Mouse (Mus musculus) CH12.LX (cell line): ENCODE results near the gene Lsg1. TPM values are rescaled to one million over a fixed set of nuclear protein-coding genes. Genes with fewer than 3 reads are reported as not detected.

ENCODE experiments used
- DNase-seq: peaks from one replicate; pipeline ENCODE4 v3.0.0-alpha.2; 2013; ENCODE audit errors: extremely low read depth
- H3K27ac ChIP-seq: 2 replicates; pipeline ENCODE4 v1.5.1; 2012; ENCODE audit warnings: low read depth, mild to moderate bottlenecking, control low read depth, moderate library complexity; ENCODE audit not compliant: insufficient read depth
- H3K27me3 ChIP-seq: replicated peaks from 2 replicates; pipeline ENCODE3; 2012; ENCODE audit warnings: inconsistent platforms
- H3K36me3 ChIP-seq, 2 experiments: replicated peaks in 1 of 2; 2 replicates each; pipeline versions ENCODE3 to v1.6.1; 2012; ENCODE audit warnings: inconsistent platforms in 1 of 2, low read length in 1 of 2, mild to moderate bottlenecking in 1 of 2, mixed read lengths in 1 of 2, moderate library complexity in 1 of 2; ENCODE audit not compliant: control insufficient read depth in 1 of 2, insufficient read depth in 1 of 2
- H3K4me1 ChIP-seq, 2 experiments: 2 replicates each; pipeline ENCODE4 v1.6.1; 2012; ENCODE audit warnings: inconsistent platforms in 1 of 2, moderate library complexity in 1 of 2; ENCODE audit not compliant: insufficient read depth in 2 of 2, control insufficient read depth in 1 of 2
- H3K4me2 ChIP-seq: 2 replicates; pipeline ENCODE4 v1.6.1; 2012; ENCODE audit warnings: low read depth, mild to moderate bottlenecking, control low read depth; ENCODE audit not compliant: poor library complexity, insufficient read depth, severe bottlenecking
- H3K4me3 ChIP-seq, 3 experiments: fragments of 150-350 bp in 1 of 3; sonication (generic) in 1 of 3; replicated peaks in 1 of 3; 2 replicates each; pipeline versions ENCODE3 to v1.5.1; 2011 to 2012; ENCODE audit warnings: low read depth in 2 of 3, low read length in 2 of 3, mild to moderate bottlenecking in 2 of 3, moderate library complexity in 2 of 3, control low read depth in 1 of 3, improper control_type of control experiment in 1 of 3, inconsistent platforms in 1 of 3, mixed read lengths in 1 of 3; ENCODE audit not compliant: poor library complexity in 1 of 3
- H3K79me2 ChIP-seq: replicated peaks from 2 replicates; pipeline ENCODE4 v1.6.1; 2012; ENCODE audit warnings: mild to moderate bottlenecking, moderate library complexity; ENCODE audit not compliant: control insufficient read depth, poor library complexity, insufficient read depth, severe bottlenecking; ENCODE audit errors: extremely low read depth
- H3K9ac ChIP-seq: 2 replicates; pipeline ENCODE4 v1.6.1; 2012; ENCODE audit warnings: low read depth, mild to moderate bottlenecking, control low read depth, moderate library complexity; ENCODE audit not compliant: insufficient read depth
- H3K9me3 ChIP-seq: replicated peaks from 2 replicates; pipeline ENCODE3; 2012; ENCODE audit warnings: low read length, inconsistent platforms, mixed read lengths
- BHLHE40 ChIP-seq: IDR thresholded peaks from 2 replicates; pipeline ENCODE4 v1.6.1; 2011; ENCODE audit warnings: mild to moderate bottlenecking, low read depth, low read length, improper control_type of control experiment
- CHD1 ChIP-seq: IDR thresholded peaks from 2 replicates; pipeline ENCODE4 v1.6.1; 2012; ENCODE audit warnings: low read depth, low read length, improper control_type of control experiment, inconsistent platforms
- CHD2 ChIP-seq: IDR thresholded peaks from 2 replicates; pipeline ENCODE4 v1.6.1; 2011; ENCODE audit warnings: low read length, improper control_type of control experiment
- CTCF ChIP-seq, 2 experiments: IDR thresholded peaks in 1 of 2; conservative IDR thresholded peaks in 1 of 2; 2 replicates each; pipeline ENCODE4 v1.5.1; 2011 to 2012; ENCODE audit warnings: low read depth in 2 of 2, low read length in 2 of 2, improper control_type of control experiment in 1 of 2, inconsistent platforms in 1 of 2, mild to moderate bottlenecking in 1 of 2, moderate library complexity in 1 of 2
- E2F4 ChIP-seq: IDR thresholded peaks from 2 replicates; pipeline ENCODE4 v1.6.1; 2011; ENCODE audit warnings: low read depth, low read length, improper control_type of control experiment; ENCODE audit not compliant: insufficient replicate concordance
- ELF1 ChIP-seq: IDR thresholded peaks from 2 replicates; pipeline ENCODE4 v1.6.1; 2014; ENCODE audit warnings: low read depth, mild to moderate bottlenecking, inconsistent platforms, low read length, improper control_type of control experiment
- ETS1 ChIP-seq: conservative IDR thresholded peaks from 2 replicates; pipeline ENCODE4 v1.6.1; 2012; ENCODE audit warnings: low read depth, mild to moderate bottlenecking, inconsistent platforms, low read length, improper control_type of control experiment, moderate library complexity
- GABPA ChIP-seq: IDR thresholded peaks from 2 replicates; pipeline ENCODE4 v1.6.1; 2012; ENCODE audit warnings: low read depth, low read length, improper control_type of control experiment, inconsistent platforms; ENCODE audit not compliant: insufficient replicate concordance
- HCFC1 ChIP-seq: IDR thresholded peaks from 2 replicates; pipeline ENCODE4 v1.6.1; 2012; ENCODE audit warnings: low read depth, mild to moderate bottlenecking, inconsistent platforms, low read length, improper control_type of control experiment
- IRF4 ChIP-seq: IDR thresholded peaks from 2 replicates; pipeline ENCODE4 v1.6.1; 2014; ENCODE audit warnings: low read depth, mild to moderate bottlenecking, inconsistent platforms, low read length, improper control_type of control experiment
- JUND ChIP-seq: conservative IDR thresholded peaks from 2 replicates; pipeline ENCODE4 v1.6.1; 2011; ENCODE audit warnings: low read depth, low read length, improper control_type of control experiment
- MAX ChIP-seq: IDR thresholded peaks from 2 replicates; pipeline ENCODE4 v1.6.1; 2011; ENCODE audit warnings: low read length, improper control_type of control experiment
- MAZ ChIP-seq: IDR thresholded peaks from 2 replicates; pipeline ENCODE4 v1.6.1; 2012; ENCODE audit warnings: low read depth, mild to moderate bottlenecking, inconsistent platforms, low read length, improper control_type of control experiment, moderate library complexity
- MEF2A ChIP-seq: IDR thresholded peaks from 2 replicates; pipeline ENCODE4 v1.6.1; 2014; ENCODE audit warnings: low read depth, mild to moderate bottlenecking, inconsistent platforms, low read length, improper control_type of control experiment, borderline replicate concordance
- MYC ChIP-seq: IDR thresholded peaks from 2 replicates; pipeline ENCODE4 v1.6.1; 2011; ENCODE audit warnings: low read depth, mild to moderate bottlenecking, improper control_type of control experiment, low read length
- NELFE ChIP-seq: IDR thresholded peaks from 2 replicates; pipeline ENCODE4 v1.6.1; 2011; ENCODE audit warnings: low read depth, low read length, improper control_type of control experiment
- PAX5 ChIP-seq: IDR thresholded peaks from 2 replicates; pipeline ENCODE4 v1.6.1; 2012; ENCODE audit warnings: low read length, inconsistent platforms, mixed read lengths
- POLR2A ChIP-seq: IDR thresholded peaks from 2 replicates; pipeline ENCODE4 v1.6.1; 2011; ENCODE audit warnings: low read depth, mild to moderate bottlenecking, improper control_type of control experiment, low read length
- RAD21 ChIP-seq: IDR thresholded peaks from 2 replicates; pipeline ENCODE4 v1.6.1; 2011; ENCODE audit warnings: low read depth, mild to moderate bottlenecking, low read length, improper control_type of control experiment, moderate library complexity
- SIN3A ChIP-seq: IDR thresholded peaks from 2 replicates; pipeline ENCODE4 v1.6.1; 2012; ENCODE audit warnings: low read length, improper control_type of control experiment, inconsistent platforms
- SMC3 ChIP-seq: IDR thresholded peaks from 2 replicates; pipeline ENCODE4 v1.6.1; 2011; ENCODE audit warnings: low read depth, low read length, improper control_type of control experiment
- TBP ChIP-seq: conservative IDR thresholded peaks from 2 replicates; pipeline ENCODE4 v1.6.1; 2011; ENCODE audit warnings: low read depth, low read length, improper control_type of control experiment
- TCF12 ChIP-seq: IDR thresholded peaks from 2 replicates; pipeline ENCODE4 v1.6.1; 2014; ENCODE audit warnings: low read depth, mild to moderate bottlenecking, inconsistent platforms, low read length, improper control_type of control experiment
- UBTF ChIP-seq: IDR thresholded peaks from 2 replicates; pipeline ENCODE4 v1.6.1; 2012; ENCODE audit warnings: low read depth, mild to moderate bottlenecking, inconsistent platforms, low read length, improper control_type of control experiment, moderate library complexity
- USF1 ChIP-seq: IDR thresholded peaks from 2 replicates; pipeline ENCODE4 v1.6.1; 2014; ENCODE audit warnings: low read depth, mild to moderate bottlenecking, inconsistent platforms, low read length, improper control_type of control experiment
- USF2 ChIP-seq: conservative IDR thresholded peaks from 2 replicates; pipeline ENCODE4 v1.6.1; 2011; ENCODE audit warnings: low read depth, low read length, improper control_type of control experiment
- ZC3H11A ChIP-seq: IDR thresholded peaks from 2 replicates; pipeline ENCODE4 v1.6.1; 2012; ENCODE audit warnings: low read depth, mild to moderate bottlenecking, inconsistent platforms, low read length, improper control_type of control experiment
- ZNF384 ChIP-seq: IDR thresholded peaks from 2 replicates; pipeline ENCODE4 v1.6.1; 2012; ENCODE audit warnings: low read depth, low read length, improper control_type of control experiment, inconsistent platforms
- dilution Hi-C: fragments of 300-500 bp; cut with MboI; formaldehyde crosslinking; loops from 2 replicates; pipeline ENCODE4 v1.14.3; 2020; ENCODE audit warnings: low sequenced_read_pairs; ENCODE audit not compliant: extremely low pct_unique_long_range_greater_than_20kb, extremely low pct_ligation_motif_present
- in situ Hi-C: fragments of 300-500 bp; cut with MboI; formaldehyde crosslinking; loops from 3 replicates; pipeline ENCODE4 v1.14.3; 2019; ENCODE audit warnings: low sequenced_read_pairs, low pct_ligation_motif_present, low pct_unique_long_range_greater_than_20kb, mixed read lengths
- polyA plus RNA-seq: library from polyadenylated mRNA; unstranded; fragments of >175 nt; gene quantifications from 2 replicates; pipeline ENCODE4 v1.2.1, GENCODE M21; 2012; ENCODE audit warnings: low read depth; ENCODE audit not compliant: insufficient read length
- total RNA-seq, 2 experiments: library from RNA; depleted of rRNA; stranded (reverse); fragments of 300-350 nt in 1 of 2; fragments of >200 nt in 1 of 2; gene quantifications; 2 replicates each; pipeline ENCODE4 v1.2.3; 2012 to 2014

Gene Lsg1
- total and polyA plus RNA-seq, 3 experiments = 58.4 to 189 (median 94.7) TPM

GRCm38 (mm10) chr16:30539433-30539832 lies 48.0 kb downstream of the Lsg1 start:
- Histone ChIP-seq H3K4me1 (peaks cover 5 to 26% of the 10 kb centered on the region in 2 experiments), H3K27ac (no peak overlapping the region), H3K36me3 (no peaks in the 10 kb centered on the region), H3K9ac (no peak overlapping the region), H3K79me2 (no peaks in the 10 kb centered on the region), H3K9me3 (no peaks in the 10 kb centered on the region)
- DNase-seq = peak; percentile 67
- dilution Hi-C loops = no loop called here
- in situ Hi-C loops = no loop called here
- no peak for TF ChIP-seq SIN3A
- TF ChIP-seq CHD2 = no peak
- peak; percentile 24; the same call in 1 of the 2 replicates for TF ChIP-seq ELF1
- TF ChIP-seq MYC = no peak
- TF ChIP-seq USF1 = no peak
- peak; percentile 68 for TF ChIP-seq SMC3
- no peak for TF ChIP-seq MAX
- no peak for TF ChIP-seq HCFC1
- no peak for TF ChIP-seq TCF12
- peak; percentile 50 for TF ChIP-seq RAD21
- TF ChIP-seq E2F4 = no peak
- no peak for TF ChIP-seq ZC3H11A
- TF ChIP-seq NELFE = no peak
- no peak for TF ChIP-seq JUND
- TF ChIP-seq MEF2A = no peak
- no peak for TF ChIP-seq GABPA
- no peak for TF ChIP-seq ZNF384
- TF ChIP-seq CTCF (conservative IDR thresholded peaks at IDR 0.05 in 1 of 2, IDR thresholded peaks at IDR 0.05 in 1 of 2; ENCODE audit: low read depth in 2 of 2, low read length in 2 of 2) = peak; percentile 84 to 86
- no peak for TF ChIP-seq UBTF
- TF ChIP-seq MAZ = no peak
- no peak for TF ChIP-seq CHD1
- no peak for TF ChIP-seq PAX5
- no peak for TF ChIP-seq POLR2A
- TF ChIP-seq, all 38 proteins: peak for 4
- H3K4me3 ChIP-seq = no peak overlapping the region
- H3K4me2 ChIP-seq = peak overlapping the region; percentile 41
- H3K27me3 ChIP-seq = peaks cover 32% of the 10 kb centered on the region

- dilution Hi-C loops (no loop called here), in situ Hi-C loops (no loop called here)
- H3K4me3 ChIP-seq = no peak overlapping the region
- peaks cover 8 to 26% of the 10 kb centered on the region in 2 experiments for H3K4me1 ChIP-seq
- H3K9ac ChIP-seq = no peak overlapping the region
- no peak overlapping the region for H3K27ac ChIP-seq
- TF ChIP-seq IRF4 = no peak
- TF ChIP-seq SMC3 = no peak
- TF ChIP-seq ETS1 = no peak
- no peak for TF ChIP-seq CTCF (conservative IDR thresholded peaks at IDR 0.05 in 1 of 2, IDR thresholded peaks at IDR 0.05 in 1 of 2; ENCODE audit: low read depth in 2 of 2, low read length in 2 of 2)
- TF ChIP-seq BHLHE40 = no peak
- no peak for TF ChIP-seq UBTF
- TF ChIP-seq USF1 = no peak
- TF ChIP-seq TBP = no peak
- no peak for TF ChIP-seq ZNF384
- TF ChIP-seq RAD21 = no peak
- TF ChIP-seq ELF1 = no peak
- no peak for TF ChIP-seq TCF12
- TF ChIP-seq USF2 = no peak
- no peaks in the 10 kb centered on the region for H3K79me2 ChIP-seq
- H3K27me3 ChIP-seq = no peaks in the 10 kb centered on the region
- no peaks in the 10 kb centered on the region for H3K9me3 ChIP-seq
- H3K36me3 ChIP-seq = no peaks in the 10 kb centered on the region
- DNase-seq = no peak
- H3K4me2 ChIP-seq = no peak overlapping the region
Measured at GRCm38 (mm10) chr16:30535075-30535474, 52.3 kb downstream of the Lsg1 start.
